Mouse (Mus musculus) small intestine, adult 2 months (tissue): ENCODE results near the gene Secisbp2.

Source experiments
- CTCF ChIP-seq: fragments of 200-500 bp; IDR thresholded peaks from 2 replicates; pipeline ENCODE4 v1.5.1; 2012; ENCODE audit warnings: low read depth, mild to moderate bottlenecking, control low read depth, inconsistent platforms, low read length, moderate library complexity, mixed read lengths; ENCODE audit not compliant: insufficient replicate concordance, insufficient read length; ENCODE audit errors: extremely low read depth
- POLR2A ChIP-seq: fragments of 200-500 bp; IDR thresholded peaks from 2 replicates; pipeline ENCODE4 v1.6.1; 2012; ENCODE audit warnings: low read depth, mild to moderate bottlenecking, control low read depth, inconsistent platforms, low read length, moderate library complexity

- TF ChIP-seq CTCF (no peak), POLR2A (no peak)
These were observed 45.0 kb downstream of the Secisbp2 start for GRCm38 (mm10) chr13:51696481-51696880.
